Mouse (Mus musculus): ENCODE results near the gene Ldlrad3. TPM values are rescaled to one million over a fixed set of nuclear protein-coding genes. Genes with fewer than 3 reads are reported as not detected.

Ldlrad3 gene
- polyA plus RNA-seq, 1 experiment from 2014 or later = 4.3 TPM

DNA sequence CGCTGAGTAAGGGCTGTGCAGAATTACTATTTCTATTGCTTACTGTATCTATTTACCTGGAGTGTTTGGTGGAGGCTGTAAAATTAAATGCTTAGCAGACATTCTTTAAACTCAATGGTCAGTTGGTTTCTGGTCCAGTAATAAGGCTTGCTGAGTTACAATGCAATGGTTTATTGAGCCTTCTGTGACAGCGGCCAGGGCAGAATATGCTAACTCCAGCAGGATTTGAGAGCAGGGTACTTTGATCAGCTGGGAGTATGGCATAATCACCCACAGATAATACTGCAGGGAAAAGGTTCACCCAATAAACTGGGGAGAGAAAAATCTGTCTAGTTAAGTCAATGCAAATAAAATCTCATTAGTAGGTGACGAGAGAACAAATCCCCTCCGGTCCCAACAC lies 220.2 kb downstream of the Ldlrad3 start:
- Histone ChIP-seq H3K9ac (ENCODE audit: low read depth, low read length) (no peak overlapping the region), H3K27ac (ENCODE audit: low read depth, low read length) (peak overlapping the region; percentile 46; the same call in 1 of the 2 replicates), H3K9me3 (ENCODE audit: control insufficient read depth) (no peaks in the 10 kb centered on the region), H3K4me1 (replicated peaks; ENCODE audit: control insufficient read depth, insufficient read depth, low read length) (peaks cover 4% of the 10 kb centered on the region; the same call in 1 of the 2 replicates), H3K4me3 (ENCODE audit: low read depth, low read length) (no peak overlapping the region), H3K27me3 (replicated peaks; ENCODE audit: control insufficient read depth, insufficient read depth, low read length) (no peaks in the 10 kb centered on the region), H3K4me2 (replicated peaks; ENCODE audit: low read depth) (peak overlapping the region; percentile 35; the same call in 1 of the 2 replicates), H3K36me3 (ENCODE audit: control insufficient read depth, insufficient read depth) (no peaks in the 10 kb centered on the region)
- no peak for TF ChIP-seq CTCF (IDR thresholded peaks at IDR 0.05; ENCODE audit: low read depth)
- WGBS = 48% methylated on average over 4 of the region's 4 CpGs
- peak; percentile 74 for ATAC-seq

DNA sequence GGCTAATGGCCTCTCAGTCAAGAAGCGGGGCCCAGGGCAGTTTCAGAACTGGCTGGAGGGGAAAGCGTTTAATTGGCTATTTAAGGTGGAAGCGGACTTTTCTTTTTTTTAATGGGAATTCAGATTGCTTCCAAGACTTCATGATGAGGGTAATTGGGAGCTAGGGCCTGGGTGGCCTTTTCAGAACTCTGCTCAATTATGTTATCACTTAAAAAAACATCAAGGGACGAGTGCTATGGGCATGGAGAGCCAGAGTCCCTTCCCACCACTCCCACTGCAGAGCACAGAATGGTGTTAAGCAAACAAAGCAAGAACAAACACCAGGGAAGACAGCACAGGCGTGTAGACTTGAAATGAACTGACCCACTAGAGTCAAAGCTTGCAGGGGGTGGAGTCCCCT lies 220.7 kb downstream of the Ldlrad3 start:
- 45% methylated on average over 5 of the region's 5 CpGs for WGBS
- peak; percentile 34; the same call in 1 of the 2 replicates for ATAC-seq
- H3K4me2 ChIP-seq (replicated peaks; ENCODE audit: low read depth) = peak overlapping the region; percentile 35; the same call in 1 of the 2 replicates

DNA sequence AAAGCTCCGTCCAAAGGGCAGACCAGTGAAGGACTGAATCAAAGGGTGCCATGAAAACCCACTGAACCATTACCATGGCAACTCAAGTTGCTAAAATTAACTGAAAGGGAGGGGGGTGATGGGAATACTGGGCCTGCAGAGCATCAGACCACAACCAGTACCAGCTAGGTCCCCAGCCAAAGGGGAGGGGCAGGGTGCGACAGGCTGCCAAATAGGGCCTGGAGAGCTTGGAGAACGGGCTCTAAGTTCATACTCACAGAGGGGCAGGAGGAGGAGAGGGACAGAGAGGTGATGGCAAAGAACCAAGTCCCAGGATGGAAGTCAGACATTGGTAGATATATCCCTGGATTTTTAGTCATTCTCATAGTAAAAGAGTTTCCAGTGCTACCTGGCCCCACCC lies 222.8 kb downstream of the Ldlrad3 start:
- 84% methylated on average over 3 of the region's 3 CpGs for WGBS
- no peak overlapping the region for H3K9ac ChIP-seq (ENCODE audit: low read depth, low read length)

More for the DNA sequence above, 220.7 kb downstream of the Ldlrad3 start:
- no peak overlapping the region for H3K9ac ChIP-seq (ENCODE audit: low read depth, low read length)
- no peak for TF ChIP-seq CTCF (IDR thresholded peaks at IDR 0.05; ENCODE audit: low read depth)
- H3K27ac ChIP-seq (ENCODE audit: low read depth, low read length) = peak overlapping the region; percentile 46; the same call in 1 of the 2 replicates
- H3K4me1 ChIP-seq (replicated peaks; ENCODE audit: control insufficient read depth, insufficient read depth, low read length) = peaks cover 4% of the 10 kb centered on the region; the same call in 1 of the 2 replicates
- H3K27me3 ChIP-seq (replicated peaks; ENCODE audit: control insufficient read depth, insufficient read depth, low read length) = no peaks in the 10 kb centered on the region
- no peaks in the 10 kb centered on the region for H3K36me3 ChIP-seq (ENCODE audit: control insufficient read depth, insufficient read depth)
- no peaks in the 10 kb centered on the region for H3K9me3 ChIP-seq (ENCODE audit: control insufficient read depth)
- no peak overlapping the region for H3K4me3 ChIP-seq (ENCODE audit: low read depth, low read length)

DNA sequence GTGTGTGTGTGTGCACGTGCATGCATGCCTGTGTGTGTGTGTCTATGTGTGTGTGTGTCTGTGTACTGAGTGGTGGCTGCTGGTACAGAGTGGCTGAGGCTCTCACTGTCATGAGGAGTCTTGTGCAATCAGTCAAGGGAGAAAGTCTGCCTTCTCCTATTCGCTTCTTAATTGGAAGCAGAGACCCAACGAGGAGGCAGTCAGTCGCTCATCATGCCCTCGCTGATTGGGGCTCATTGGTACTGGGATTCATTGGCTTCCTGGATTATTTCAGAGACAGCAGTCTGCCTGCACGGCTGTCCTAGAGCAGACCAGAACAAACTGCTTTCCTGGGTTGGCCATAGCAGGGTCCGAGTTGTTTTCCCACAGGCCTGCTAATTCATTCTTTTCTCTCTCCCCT lies 223.8 kb downstream of the Ldlrad3 start:
- H3K9ac ChIP-seq (ENCODE audit: low read depth, low read length) = no peak overlapping the region
- no peak for TF ChIP-seq CTCF (IDR thresholded peaks at IDR 0.05; ENCODE audit: low read depth)
- H3K9me3 ChIP-seq (ENCODE audit: control insufficient read depth) = no peaks in the 10 kb centered on the region
- ATAC-seq = no peak
- H3K27me3 ChIP-seq (replicated peaks; ENCODE audit: control insufficient read depth, insufficient read depth, low read length) = no peaks in the 10 kb centered on the region
- H3K4me3 ChIP-seq (ENCODE audit: low read depth, low read length) = no peak overlapping the region
- no peak overlapping the region for H3K27ac ChIP-seq (ENCODE audit: low read depth, low read length)
- 73% methylated on average over 7 of the region's 7 CpGs for WGBS
- no peaks in the 10 kb centered on the region for H3K36me3 ChIP-seq (ENCODE audit: control insufficient read depth, insufficient read depth)
- no peak overlapping the region for H3K4me2 ChIP-seq (replicated peaks; ENCODE audit: low read depth)
- peaks cover 4% of the 10 kb centered on the region; the same call in 1 of the 2 replicates for H3K4me1 ChIP-seq (replicated peaks; ENCODE audit: control insufficient read depth, insufficient read depth, low read length)

More for the DNA sequence above, 222.8 kb downstream of the Ldlrad3 start:
- peaks cover 4% of the 10 kb centered on the region; the same call in 1 of the 2 replicates for H3K4me1 ChIP-seq (replicated peaks; ENCODE audit: control insufficient read depth, insufficient read depth, low read length)
- TF ChIP-seq CTCF (IDR thresholded peaks at IDR 0.05; ENCODE audit: low read depth) = no peak
- no peak for ATAC-seq
- no peaks in the 10 kb centered on the region for H3K9me3 ChIP-seq (ENCODE audit: control insufficient read depth)
- H3K4me3 ChIP-seq (ENCODE audit: low read depth, low read length) = no peak overlapping the region
- H3K27ac ChIP-seq (ENCODE audit: low read depth, low read length) = no peak overlapping the region
- no peaks in the 10 kb centered on the region for H3K27me3 ChIP-seq (replicated peaks; ENCODE audit: control insufficient read depth, insufficient read depth, low read length)
- no peak overlapping the region for H3K4me2 ChIP-seq (replicated peaks; ENCODE audit: low read depth)
- H3K36me3 ChIP-seq (ENCODE audit: control insufficient read depth, insufficient read depth) = no peaks in the 10 kb centered on the region

DNA sequence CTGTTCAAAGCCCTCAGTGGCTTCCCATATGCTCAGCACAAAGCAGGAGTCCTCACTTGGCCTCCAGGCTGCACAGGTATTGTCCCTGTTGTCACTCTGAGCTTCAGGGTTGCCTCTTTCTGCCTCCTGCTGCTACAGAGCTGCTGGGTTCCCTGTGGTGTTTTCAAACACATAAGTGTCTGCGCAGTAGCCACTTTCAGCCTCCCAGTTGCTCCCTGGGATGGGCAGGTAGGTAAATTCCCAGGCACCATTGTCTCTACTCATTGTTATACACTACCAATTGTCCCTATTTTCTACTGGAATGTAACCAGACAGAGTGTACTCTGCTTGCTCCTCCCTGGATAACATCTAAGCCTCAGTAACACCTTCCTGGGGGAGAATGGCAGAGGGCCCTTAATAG lies 224.8 kb downstream of the Ldlrad3 start:
- no peaks in the 10 kb centered on the region for H3K27me3 ChIP-seq (replicated peaks; ENCODE audit: control insufficient read depth, insufficient read depth, low read length)
- H3K9ac ChIP-seq (ENCODE audit: low read depth, low read length) = no peak overlapping the region
- H3K4me2 ChIP-seq (replicated peaks; ENCODE audit: low read depth) = no peak overlapping the region
- H3K9me3 ChIP-seq (ENCODE audit: control insufficient read depth) = no peaks in the 10 kb centered on the region
- ATAC-seq = no peak
- whole genome bisulfite sequencing = 81% methylated on average over 1 of the region's 1 CpGs
- peaks cover 4% of the 10 kb centered on the region; the same call in 1 of the 2 replicates for H3K4me1 ChIP-seq (replicated peaks; ENCODE audit: control insufficient read depth, insufficient read depth, low read length)
- H3K27ac ChIP-seq (ENCODE audit: low read depth, low read length) = no peak overlapping the region
- no peaks in the 10 kb centered on the region for H3K36me3 ChIP-seq (ENCODE audit: control insufficient read depth, insufficient read depth)
- TF ChIP-seq CTCF (IDR thresholded peaks at IDR 0.05; ENCODE audit: low read depth) = no peak
- no peak overlapping the region for H3K4me3 ChIP-seq (ENCODE audit: low read depth, low read length)

DNA sequence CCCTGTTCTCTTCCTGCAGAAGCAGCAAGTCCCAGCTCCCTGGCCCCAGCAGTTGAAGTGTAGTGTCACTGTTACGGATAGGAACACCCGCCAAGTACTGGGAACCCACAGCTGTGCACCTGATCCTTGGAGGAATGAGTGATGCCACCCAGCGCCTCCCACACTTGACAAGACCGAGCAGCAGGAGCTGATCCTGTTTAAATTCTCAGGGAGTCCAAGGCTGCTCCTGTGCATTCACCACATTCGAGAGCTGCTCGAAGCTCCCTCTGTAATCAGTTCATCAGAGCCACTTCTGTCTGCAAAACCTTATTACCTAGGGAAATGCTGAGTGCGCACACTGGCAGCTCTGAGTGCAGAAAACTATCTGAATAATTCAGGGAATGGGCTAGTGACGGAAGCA lies 225.5 kb downstream of the Ldlrad3 start:
- no peak overlapping the region for H3K4me3 ChIP-seq (ENCODE audit: low read depth, low read length)
- no peak overlapping the region for H3K4me2 ChIP-seq (replicated peaks; ENCODE audit: low read depth)
- no peaks in the 10 kb centered on the region for H3K9me3 ChIP-seq (ENCODE audit: control insufficient read depth)
- no peak for TF ChIP-seq CTCF (IDR thresholded peaks at IDR 0.05; ENCODE audit: low read depth)
- H3K27me3 ChIP-seq (replicated peaks; ENCODE audit: control insufficient read depth, insufficient read depth, low read length) = no peaks in the 10 kb centered on the region
- H3K27ac ChIP-seq (ENCODE audit: low read depth, low read length) = no peak overlapping the region
- no peak for ATAC-seq
- H3K36me3 ChIP-seq (ENCODE audit: control insufficient read depth, insufficient read depth) = no peaks in the 10 kb centered on the region
- no peak overlapping the region for H3K9ac ChIP-seq (ENCODE audit: low read depth, low read length)
- 58% methylated on average over 8 of the region's 8 CpGs for WGBS
- peaks cover 4% of the 10 kb centered on the region; the same call in 1 of the 2 replicates for H3K4me1 ChIP-seq (replicated peaks; ENCODE audit: control insufficient read depth, insufficient read depth, low read length)

Data from intestine, postnatal 0 days (tissue).